Mouse (Mus musculus) hindbrain, embryonic 10.5 days (tissue): ENCODE results near the gene Kcnma1. TPM values are rescaled to one million over a fixed set of nuclear protein-coding genes. Genes with fewer than 3 reads are reported as not detected.

Source experiments
- DNase-seq: peaks from one replicate; pipeline ENCODE4 v3.0.0-alpha.2; 2017; ENCODE audit warnings: low spot score
- H3K27ac ChIP-seq: fragments of 300-500 bp; sonication (generic); 2 replicates; pipeline ENCODE4 v1.5.1; 2016; ENCODE audit warnings: mild to moderate bottlenecking, moderate library complexity
- H3K27me3 ChIP-seq: fragments of 300-500 bp; sonication (generic); 2 replicates; pipeline ENCODE4 v1.6.1; 2016; ENCODE audit warnings: mild to moderate bottlenecking; ENCODE audit not compliant: poor library complexity, insufficient read depth, severe bottlenecking
- H3K36me3 ChIP-seq: fragments of 300-500 bp; sonication (generic); 2 replicates; pipeline ENCODE4 v1.6.1; 2016; ENCODE audit warnings: mild to moderate bottlenecking, moderate library complexity
- H3K4me1 ChIP-seq: fragments of 300-500 bp; sonication (generic); replicated peaks from 2 replicates; pipeline ENCODE4 v1.6.1; 2016; ENCODE audit warnings: mild to moderate bottlenecking
- H3K4me3 ChIP-seq: fragments of 300-500 bp; sonication (generic); 2 replicates; pipeline ENCODE4 v1.5.1; 2016; ENCODE audit warnings: mild to moderate bottlenecking, moderate library complexity
- H3K9me3 ChIP-seq: fragments of 300-500 bp; sonication (generic); 2 replicates; pipeline ENCODE4 v1.6.1; 2016; ENCODE audit warnings: mild to moderate bottlenecking, moderate library complexity
- WGBS: fragments of 180-500 bp; shearing (Covaris S2); methylation state at CpG from one replicate; pipeline ENCODE4 v1.1.7; 2016; 5-methylcytosine and 5-hydroxymethylcytosine counted together
- polyA plus RNA-seq: library from polyadenylated mRNA; unstranded; fragments of >200 nt; fragmentation: Nextera tagmentation; extraction: Ambion mirVana; gene quantifications from 2 replicates; pipeline ENCODE4 v1.2.1, GENCODE M21; 2016

Kcnma1 gene
- polyA plus RNA-seq, 1 experiment from 2014 or later: 1.1 TPM

DNA sequence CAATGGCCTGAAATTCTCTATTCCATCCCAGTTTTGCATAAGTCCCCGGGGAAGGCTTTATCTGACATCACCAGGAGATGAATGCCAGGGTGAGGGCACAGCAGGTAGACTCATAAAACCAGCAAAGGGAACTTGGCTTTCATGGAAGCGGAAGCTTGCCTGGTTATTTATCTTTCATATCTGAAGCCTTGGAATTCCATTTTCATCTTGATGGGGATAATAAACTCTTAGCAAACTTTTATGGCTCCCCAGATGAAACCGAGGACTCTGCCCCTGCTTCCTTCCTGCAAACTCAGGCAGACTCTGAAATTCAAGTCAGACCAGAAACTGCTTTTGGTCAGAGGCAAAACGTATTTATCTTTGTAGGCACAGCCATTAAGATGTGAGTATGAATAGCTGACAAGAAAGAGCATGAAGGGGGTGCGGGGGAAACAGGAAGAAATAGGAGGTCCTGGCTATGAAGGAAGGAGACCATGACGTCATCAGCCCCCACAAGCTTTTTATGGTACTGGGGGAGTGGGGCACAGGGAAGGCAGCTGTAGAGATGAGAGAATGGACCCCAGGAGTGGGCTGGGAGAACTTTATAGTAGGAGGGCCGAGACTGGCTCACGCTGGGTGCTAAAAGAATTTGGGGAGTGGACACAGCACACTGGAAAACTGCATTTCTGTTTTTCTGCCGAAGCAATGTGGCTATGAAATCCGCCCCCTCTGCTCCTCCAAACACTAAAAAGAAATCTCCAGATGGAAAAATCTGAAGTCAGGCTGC is 228.2 kb downstream of the Kcnma1 start:
- H3K4me3 ChIP-seq: no peak overlapping the region
- no peaks in the 10 kb centered on the region for H3K4me1 ChIP-seq
- no peaks in the 10 kb centered on the region for H3K36me3 ChIP-seq
- H3K9me3 ChIP-seq: no peaks in the 10 kb centered on the region
- no peaks in the 10 kb centered on the region for H3K27me3 ChIP-seq
- H3K27ac ChIP-seq: no peak overlapping the region
- DNase-seq: no peak
- 73% methylated on average over 10 of the region's 10 CpGs for WGBS

DNA sequence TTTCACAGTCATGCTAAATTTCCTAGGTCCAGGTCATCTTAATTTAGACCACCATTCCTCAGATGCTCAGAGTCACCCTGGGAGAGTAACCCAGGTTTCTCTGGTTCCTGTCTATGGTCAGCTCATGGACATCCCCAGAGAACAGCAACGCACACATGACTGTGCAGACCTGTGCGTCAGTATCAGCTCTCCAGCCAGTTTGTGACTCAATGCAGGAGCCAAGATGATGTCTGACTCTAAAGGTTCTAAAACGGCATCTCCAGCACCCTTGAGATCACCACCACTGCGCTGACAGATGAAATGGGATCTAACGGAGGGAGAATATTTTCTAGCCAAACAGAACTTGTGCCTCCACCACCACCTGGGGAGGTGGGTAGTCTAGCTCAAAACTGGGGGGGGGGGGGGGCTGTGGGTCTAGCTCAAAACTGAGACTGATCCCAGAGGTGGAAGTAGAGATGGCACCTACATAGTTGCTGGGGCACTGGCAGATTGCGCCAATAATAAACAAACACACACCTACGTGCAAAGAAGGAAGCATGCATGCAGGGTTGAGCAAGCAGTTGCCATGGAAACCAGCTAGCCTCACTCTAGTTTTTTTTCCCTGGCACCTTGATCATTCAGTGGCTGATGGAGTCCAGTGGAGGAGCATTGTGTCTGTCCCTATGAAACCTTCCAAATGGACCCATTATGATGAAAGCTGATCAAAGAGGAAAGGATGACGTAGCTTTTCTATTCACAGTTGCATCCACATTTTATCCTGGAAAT is 231.3 kb downstream of the Kcnma1 start:
- WGBS: 66% methylated on average over 8 of the region's 8 CpGs
- Histone ChIP-seq H3K9me3 (no peaks in the 10 kb centered on the region), H3K4me1 (no peaks in the 10 kb centered on the region), H3K27me3 (no peaks in the 10 kb centered on the region), H3K27ac (no peak overlapping the region), H3K4me3 (no peak overlapping the region), H3K36me3 (no peaks in the 10 kb centered on the region)
- DNase-seq: no peak

DNA sequence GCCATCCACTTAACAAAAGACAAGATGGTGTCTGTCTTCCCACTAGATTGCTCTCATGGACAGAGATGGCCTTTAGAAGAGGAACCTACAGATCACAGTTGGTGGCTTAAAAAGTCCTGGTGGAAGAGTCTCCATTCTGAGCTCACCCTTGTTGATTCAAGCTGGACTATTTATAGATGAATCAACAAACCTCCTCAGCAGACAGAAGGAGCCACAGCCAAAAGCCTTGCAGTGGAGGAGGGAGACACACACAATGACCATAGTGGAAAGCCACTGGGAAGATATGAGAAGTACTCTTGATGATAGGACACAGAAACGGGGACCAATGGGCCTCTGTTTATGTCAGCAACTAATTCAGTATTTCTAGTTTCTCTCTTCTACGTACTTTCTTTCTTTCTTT is 239.7 kb downstream of the Kcnma1 start:
- H3K36me3 ChIP-seq: no peaks in the 10 kb centered on the region
- DNase-seq: no peak
- no peaks in the 10 kb centered on the region for H3K27me3 ChIP-seq
- no peaks in the 10 kb centered on the region for H3K4me1 ChIP-seq
- no peak overlapping the region for H3K27ac ChIP-seq
- 83% methylated on average over 2 of the region's 2 CpGs for WGBS
- H3K9me3 ChIP-seq: no peaks in the 10 kb centered on the region
- no peak overlapping the region for H3K4me3 ChIP-seq

DNA sequence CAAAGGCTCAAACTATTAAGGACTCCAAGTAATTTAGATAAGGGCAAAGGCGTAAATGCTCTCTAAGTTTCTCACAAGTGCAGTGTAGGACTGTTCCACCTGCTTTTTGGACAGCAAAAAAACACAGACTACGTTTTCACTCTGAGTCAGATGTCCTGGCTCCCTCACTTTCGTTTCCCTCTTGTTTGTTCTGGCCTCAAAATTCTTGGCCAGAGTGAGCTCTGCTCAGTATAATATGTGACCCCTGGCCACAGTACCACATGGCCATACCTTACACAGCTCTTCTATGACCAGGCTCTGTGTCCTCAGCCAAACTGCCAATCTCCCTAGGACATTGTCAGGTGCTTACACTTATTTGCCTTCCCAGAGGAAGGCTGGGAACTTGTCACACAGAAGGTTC is 241.6 kb downstream of the Kcnma1 start:
- Histone ChIP-seq H3K4me1 (no peaks in the 10 kb centered on the region), H3K27me3 (no peaks in the 10 kb centered on the region), H3K4me3 (no peak overlapping the region), H3K36me3 (no peaks in the 10 kb centered on the region), H3K9me3 (no peaks in the 10 kb centered on the region), H3K27ac (no peak overlapping the region)
- 82% methylated on average over 3 of the region's 3 CpGs for WGBS
- DNase-seq: no peak

GRCm38 (mm10) chr14:23771794-23772193 is 242.5 kb downstream of the Kcnma1 start:
- 77% methylated on average over 1 of the region's 1 CpGs for WGBS
- no peaks in the 10 kb centered on the region for H3K27me3 ChIP-seq
- H3K36me3 ChIP-seq: no peaks in the 10 kb centered on the region
- no peak for DNase-seq
- no peaks in the 10 kb centered on the region for H3K4me1 ChIP-seq
- no peak overlapping the region for H3K4me3 ChIP-seq
- no peak overlapping the region for H3K27ac ChIP-seq
- H3K9me3 ChIP-seq: no peaks in the 10 kb centered on the region

DNA sequence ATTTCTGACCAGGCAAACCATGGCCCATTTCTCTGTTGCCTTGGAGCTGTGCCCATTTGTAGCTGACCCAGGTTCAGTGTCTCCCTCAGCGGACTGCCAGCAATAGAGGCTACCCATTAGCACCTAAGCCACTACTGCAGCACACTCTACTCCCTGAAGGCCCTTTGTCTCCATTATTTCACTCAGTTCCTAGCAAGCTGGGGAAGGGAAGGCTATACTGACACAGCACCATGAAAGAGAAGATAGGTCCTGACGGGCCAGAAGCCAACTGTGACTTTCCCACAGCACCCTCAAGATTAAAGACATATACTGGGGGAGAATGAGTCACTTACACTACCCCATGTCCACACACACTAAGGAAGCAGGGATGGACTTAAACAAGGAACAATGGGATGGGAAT is 251.8 kb downstream of the Kcnma1 start:
- no peaks in the 10 kb centered on the region for H3K27me3 ChIP-seq
- WGBS: 85% methylated on average over 2 of the region's 2 CpGs
- H3K36me3 ChIP-seq: no peaks in the 10 kb centered on the region
- H3K27ac ChIP-seq: no peak overlapping the region
- DNase-seq: no peak
- no peaks in the 10 kb centered on the region for H3K4me1 ChIP-seq
- H3K4me3 ChIP-seq: no peak overlapping the region
- no peaks in the 10 kb centered on the region for H3K9me3 ChIP-seq

DNA sequence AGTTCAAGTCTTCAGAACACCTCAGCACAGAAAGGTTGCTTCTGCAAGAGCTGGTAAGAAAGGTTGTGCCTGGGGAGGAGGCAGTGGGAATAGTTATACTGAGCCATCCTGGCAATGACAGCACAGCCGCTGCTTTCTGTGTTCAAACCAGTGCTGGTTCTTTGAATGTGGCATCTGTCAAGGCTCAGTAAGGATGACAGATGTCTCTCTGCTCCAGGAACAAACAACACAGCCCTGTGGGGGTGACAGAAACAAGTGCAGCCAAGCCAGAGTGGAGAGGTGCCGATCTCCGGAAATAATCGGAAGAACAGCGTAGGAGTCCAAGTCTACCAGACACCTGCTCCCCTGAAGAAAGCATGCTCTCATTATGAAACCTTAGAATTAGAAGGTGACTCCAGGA is 254.7 kb downstream of the Kcnma1 start:
- H3K27me3 ChIP-seq: no peaks in the 10 kb centered on the region
- H3K4me1 ChIP-seq: no peaks in the 10 kb centered on the region
- DNase-seq: no peak
- H3K9me3 ChIP-seq: no peaks in the 10 kb centered on the region
- no peak overlapping the region for H3K27ac ChIP-seq
- 84% methylated on average over 5 of the region's 5 CpGs for WGBS
- no peaks in the 10 kb centered on the region for H3K36me3 ChIP-seq
- H3K4me3 ChIP-seq: no peak overlapping the region

GRCm38 (mm10) chr14:23758421-23758820 is 255.9 kb downstream of the Kcnma1 start:
- Histone ChIP-seq H3K4me1 (no peaks in the 10 kb centered on the region), H3K36me3 (no peaks in the 10 kb centered on the region), H3K9me3 (no peaks in the 10 kb centered on the region), H3K27ac (no peak overlapping the region), H3K4me3 (no peak overlapping the region), H3K27me3 (no peaks in the 10 kb centered on the region)
- WGBS: 63% methylated on average over 1 of the region's 1 CpGs
- DNase-seq: no peak

- no peaks in the 10 kb centered on the region for H3K4me1 ChIP-seq
- H3K36me3 ChIP-seq: no peaks in the 10 kb centered on the region
- no peaks in the 10 kb centered on the region for H3K9me3 ChIP-seq
- WGBS: 90% methylated on average over 2 of the region's 2 CpGs
- no peak for DNase-seq
- H3K27ac ChIP-seq: no peak overlapping the region
- H3K4me3 ChIP-seq: no peak overlapping the region
- H3K27me3 ChIP-seq: no peaks in the 10 kb centered on the region
These were observed 266.3 kb downstream of the Kcnma1 start for GRCm38 (mm10) chr14:23748011-23748410.

GRCm38 (mm10) chr14:23746976-23747375 is 267.3 kb downstream of the Kcnma1 start:
- Histone ChIP-seq H3K4me3 (no peak overlapping the region), H3K4me1 (no peaks in the 10 kb centered on the region), H3K36me3 (no peaks in the 10 kb centered on the region), H3K27ac (no peak overlapping the region), H3K9me3 (no peaks in the 10 kb centered on the region), H3K27me3 (no peaks in the 10 kb centered on the region)
- no peak for DNase-seq
- WGBS: 90% methylated on average over 4 of the region's 4 CpGs

DNA sequence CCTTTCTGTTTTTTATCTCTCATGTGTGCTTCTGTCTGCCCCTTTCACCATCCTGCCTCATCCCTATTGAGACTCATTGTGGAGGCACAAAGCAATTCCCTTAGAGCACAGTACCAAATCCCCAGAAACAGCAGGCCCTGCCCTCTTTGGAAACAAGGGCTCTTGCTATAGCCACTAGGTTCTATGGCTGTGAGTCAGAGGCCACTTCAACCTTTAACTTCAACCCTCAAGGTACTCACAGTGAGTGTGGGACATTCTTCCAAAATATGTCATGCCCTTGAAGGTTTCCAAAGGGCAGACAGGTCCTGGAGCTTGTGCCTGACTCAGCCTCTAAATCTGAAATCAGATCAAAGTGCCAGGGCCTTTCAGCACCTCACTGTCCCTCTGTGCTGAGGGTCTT is 272.8 kb downstream of the Kcnma1 start:
- Histone ChIP-seq H3K27ac (no peak overlapping the region), H3K4me1 (no peaks in the 10 kb centered on the region), H3K4me3 (no peak overlapping the region), H3K9me3 (no peaks in the 10 kb centered on the region), H3K36me3 (no peaks in the 10 kb centered on the region), H3K27me3 (no peaks in the 10 kb centered on the region)
- DNase-seq: no peak

DNA sequence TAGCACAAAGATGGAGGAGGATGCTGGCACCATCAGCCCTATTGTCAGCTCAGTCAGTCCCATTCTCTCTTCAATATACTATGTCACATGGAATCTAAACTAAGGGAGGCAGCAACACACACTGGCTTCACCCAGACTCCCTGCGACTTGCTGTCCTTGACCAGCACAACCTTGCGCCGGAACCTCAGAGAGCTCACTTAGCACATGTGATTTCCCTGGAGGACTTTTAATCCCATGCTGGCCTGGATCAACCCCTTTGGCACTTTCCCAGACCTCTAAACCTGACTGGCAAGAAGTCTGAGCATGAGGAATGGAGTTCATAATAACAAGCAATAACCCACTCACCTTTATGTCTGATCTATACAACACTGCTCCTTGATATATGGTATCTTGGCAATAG is 280.1 kb downstream of the Kcnma1 start:
- H3K4me1 ChIP-seq: no peaks in the 10 kb centered on the region
- no peak for DNase-seq
- H3K36me3 ChIP-seq: no peaks in the 10 kb centered on the region
- no peak overlapping the region for H3K27ac ChIP-seq
- H3K4me3 ChIP-seq: no peak overlapping the region
- no peaks in the 10 kb centered on the region for H3K27me3 ChIP-seq
- WGBS: 96% methylated on average over 3 of the region's 3 CpGs
- H3K9me3 ChIP-seq: no peaks in the 10 kb centered on the region

DNA sequence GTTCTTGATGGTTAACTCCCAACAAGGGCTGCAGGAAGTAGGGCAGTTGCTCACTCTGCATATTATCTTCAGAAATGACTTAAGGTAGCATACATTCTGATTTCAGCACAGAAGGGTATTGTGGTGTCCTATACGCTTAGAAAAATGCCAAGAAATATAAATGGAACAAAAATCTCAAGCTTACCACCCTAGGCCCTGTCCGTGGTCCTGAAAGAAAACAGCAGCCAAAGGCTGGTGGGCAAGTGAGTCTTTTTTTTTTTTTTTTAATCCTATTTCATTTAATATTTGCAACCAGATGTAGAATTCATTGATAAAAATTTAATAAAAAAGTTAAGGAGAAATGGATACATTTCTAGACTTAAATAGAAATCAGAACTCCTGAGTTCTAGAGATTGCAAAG is 284.9 kb downstream of the Kcnma1 start:
- H3K4me3 ChIP-seq: no peak overlapping the region
- no peaks in the 10 kb centered on the region for H3K9me3 ChIP-seq
- 65% methylated on average over 2 of the region's 2 CpGs for WGBS
- no peak overlapping the region for H3K27ac ChIP-seq
- H3K36me3 ChIP-seq: no peaks in the 10 kb centered on the region
- peak; percentile 20 for DNase-seq
- no peaks in the 10 kb centered on the region for H3K4me1 ChIP-seq
- no peaks in the 10 kb centered on the region for H3K27me3 ChIP-seq
